27 mouse cellular contexts compared by ENCODE assay signal in the genomic region with DNA sequence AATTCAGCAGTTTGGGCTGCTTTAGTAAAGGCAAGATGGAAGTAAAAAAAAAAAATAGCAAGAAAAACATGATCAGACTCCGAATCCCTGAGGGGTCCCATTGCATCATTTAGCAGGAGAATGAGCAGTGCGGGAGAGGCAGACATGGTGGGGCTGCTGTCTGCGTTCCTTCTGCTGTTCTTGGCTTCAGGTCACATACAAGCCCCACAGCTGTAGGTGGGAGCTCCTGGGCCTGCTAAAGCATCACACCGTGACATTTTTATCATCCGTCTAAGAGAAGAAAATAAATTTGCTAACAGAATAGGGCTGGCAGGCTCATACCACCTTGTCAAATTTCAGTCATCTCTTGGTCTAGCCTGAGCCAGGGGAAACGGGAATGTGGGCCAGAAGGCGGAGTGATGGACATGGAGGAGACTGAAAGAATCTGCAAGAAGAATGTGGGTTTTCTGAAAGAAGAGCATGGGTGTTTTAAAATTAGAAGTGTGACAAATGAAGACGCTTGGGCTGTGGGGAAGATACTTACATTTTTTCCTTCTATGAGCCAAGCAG.
DNase-seq lines count a peak whose midpoint lies in the region; ATAC-seq and TF ChIP-seq lines count a peak whose summit lies in the region.
"Had no signal": no experiment of that assay in that cellular context is flagged by ENCODE, and none has a peak within 500 bp of the region (broad histone marks: within the 10 kb centered on the region; RNA-seq: fewer than 3 reads in every experiment).

No protein-coding gene starts in this region.

- no peak for TF ChIP-seq EP300 in liver, postnatal 0 days (IDR thresholded peaks at IDR 0.05; ENCODE audit: low read depth)

- no peaks in the 10 kb centered on the region for H3K36me3 ChIP-seq in liver, postnatal 0 days (replicated peaks; ENCODE audit: insufficient read depth, low read length)
- H3K36me3 ChIP-seq: embryonic facial prominence, embryonic 12.5 days; heart, embryonic 12.5 days; hindbrain, embryonic 13.5 days; limb, embryonic 15.5 days; lung, embryonic 15.5 days had no signal

- H3K4me3 ChIP-seq in left cerebral cortex, adult 2 months, result no peak overlapping the region
- H3K4me3 ChIP-seq in liver, postnatal 0 days (ENCODE audit: low read depth, low read length), result no peak overlapping the region
- H3K4me3 ChIP-seq: embryonic facial prominence, embryonic 12.5 days; heart, embryonic 12.5 days; hindbrain, embryonic 13.5 days; limb, embryonic 15.5 days; lung, embryonic 15.5 days; megakaryocyte, embryonic 14.5 days had no signal

- TF ChIP-seq CTCF in left cerebral cortex, adult 2 months (IDR thresholded peaks at IDR 0.05), result no peak
- no peak for TF ChIP-seq CTCF in liver, postnatal 0 days (IDR thresholded peaks at IDR 0.05; ENCODE audit: low read depth)

- no peaks in the 10 kb centered on the region for H3K4me1 ChIP-seq in liver, postnatal 0 days (ENCODE audit: insufficient read depth)
- H3K4me1 ChIP-seq: embryonic facial prominence, embryonic 12.5 days; heart, embryonic 12.5 days; hindbrain, embryonic 13.5 days; limb, embryonic 15.5 days; megakaryocyte, embryonic 14.5 days had no signal

- H3K27ac ChIP-seq in left cerebral cortex, adult 2 months, result peak overlapping the region; percentile 77
- H3K27ac ChIP-seq in liver, postnatal 0 days (ENCODE audit: low read depth), result no peak overlapping the region
- H3K27ac ChIP-seq: embryonic facial prominence, embryonic 12.5 days; hindbrain, embryonic 13.5 days; limb, embryonic 15.5 days; liver, embryonic 14.5 days; lung, embryonic 15.5 days had no signal

- H3K4me2 ChIP-seq in liver, postnatal 0 days (ENCODE audit: low read depth, low read length), result no peak overlapping the region
- H3K4me2 ChIP-seq: embryonic facial prominence, embryonic 12.5 days; heart, embryonic 12.5 days; hindbrain, embryonic 13.5 days; limb, embryonic 15.5 days; lung, embryonic 15.5 days had no signal

- H3K9ac ChIP-seq in liver, postnatal 0 days (replicated peaks), result no peak overlapping the region
- H3K9ac ChIP-seq: embryonic facial prominence, embryonic 12.5 days; heart, embryonic 12.5 days; hindbrain, embryonic 13.5 days; limb, embryonic 15.5 days; liver, embryonic 14.5 days; lung, embryonic 15.5 days had no signal

- DNase-seq in frontal cortex, postnatal 36 days (ENCODE audit: low spot score in 2 of 2), result peak; percentile 45 to 72
- DNase-seq in frontal cortex, postnatal 25 days (ENCODE audit: low spot score in 2 of 2), result no peak
- peak in 1 of 2 experiments; percentile 36 for DNase-seq in left cerebral cortex, adult 2 months (ENCODE audit: extremely low spot score in 1 of 2, low spot score in 2 of 2)
- no peak for DNase-seq in left cerebral cortex, adult 11 months (ENCODE audit: low spot score)
- DNase-seq in right cerebral cortex, adult 18-20 months, result peak; percentile 66
- DNase-seq in right cerebral cortex, postnatal 14 days, result no peak
- DNase-seq in liver, postnatal 0 days, result no peak
- DNase-seq: adrenal gland, adult 2 months; cerebellum, adult 18-20 months; cerebellum, postnatal 14 days; gastrocnemius, postnatal 14 days; heart, adult 18-20 months; heart, postnatal 10 days; kidney, adult 9 months; kidney, postnatal 14 days; left cerebral cortex, postnatal 4 days; lung, postnatal 36 days; thymus, adult 2 months had no signal

- 79% methylated on average over 8 of the region's 8 CpGs for WGBS in liver, postnatal 0 days (ENCODE audit: insufficient replicate concordance)

- no peaks in the 10 kb centered on the region for H3K27me3 ChIP-seq in liver, postnatal 0 days (ENCODE audit: insufficient read depth, low read length)
- H3K27me3 ChIP-seq: embryonic facial prominence, embryonic 12.5 days; heart, embryonic 12.5 days; hindbrain, embryonic 13.5 days; limb, embryonic 15.5 days; lung, embryonic 15.5 days; megakaryocyte, embryonic 14.5 days had no signal

- no peak for ATAC-seq in liver, postnatal 0 days
- ATAC-seq: forebrain, embryonic 14.5 days; intestine, embryonic 16.5 days had no signal

- H3K9me3 ChIP-seq in liver, postnatal 0 days (ENCODE audit: low read length), result no peaks in the 10 kb centered on the region
- H3K9me3 ChIP-seq: embryonic facial prominence, embryonic 12.5 days; heart, embryonic 12.5 days; hindbrain, embryonic 13.5 days; limb, embryonic 15.5 days; lung, embryonic 15.5 days; megakaryocyte, embryonic 14.5 days had no signal

- intact Hi-C loops in left cerebral cortex, adult 2 months (cut with DNase I), result loop anchor here (10.0 kb wide), 1 partner anchor 1658 kb away; no protein-coding TSS in a partner anchor

Comparison
In these comparisons a context has a peak if more than half of its experiments do, and no peak if none do; other contexts are left out.
1. DNase-seq: peak in frontal cortex, postnatal 36 days (2 of 2) and right cerebral cortex, adult 18-20 months (single experiment); none in frontal cortex, postnatal 25 days (0 of 2), left cerebral cortex, adult 11 months (single experiment), right cerebral cortex, postnatal 14 days (single experiment) and liver, postnatal 0 days (single experiment).